Mouse (Mus musculus) limb, embryonic 15.5 days (tissue): Measurements from ENCODE around the gene Vmn2r118. TPM values are rescaled to one million over a fixed set of nuclear protein-coding genes. Genes with fewer than 3 reads are reported as not detected.

Experiments used
- ATAC-seq: fragments of 200-750 bp; cut with Nextera tagmentation; 2 replicates; pipeline ENCODE4 v1.8.0; 2017; ENCODE audit warnings: low read depth, moderate TSS enrichment; ENCODE audit not compliant: insufficient number of reproducible peaks, low FRiP score, low TSS enrichment
- H3K27ac ChIP-seq: fragments of 300-500 bp; sonication (generic); 2 replicates; pipeline ENCODE4 v1.5.1; 2015; ENCODE audit warnings: moderate library complexity, mild to moderate bottlenecking, inconsistent platforms
- H3K27me3 ChIP-seq: fragments of 300-500 bp; sonication (generic); 2 replicates; pipeline ENCODE4 v1.6.1; 2015; ENCODE audit warnings: inconsistent platforms
- H3K36me3 ChIP-seq: fragments of 300-500 bp; sonication (generic); 2 replicates; pipeline ENCODE4 v1.6.1; 2015; ENCODE audit warnings: inconsistent platforms
- H3K4me1 ChIP-seq: fragments of 300-500 bp; sonication (generic); 2 replicates; pipeline ENCODE4 v1.6.1; 2015; ENCODE audit warnings: inconsistent platforms
- H3K4me2 ChIP-seq: fragments of 300-500 bp; sonication (generic); 2 replicates; pipeline ENCODE4 v1.6.1; 2015; ENCODE audit warnings: mild to moderate bottlenecking, inconsistent platforms
- H3K4me3 ChIP-seq: fragments of 300-500 bp; sonication (generic); 2 replicates; pipeline ENCODE4 v1.5.1; 2015; ENCODE audit warnings: mild to moderate bottlenecking, inconsistent platforms
- H3K9ac ChIP-seq: fragments of 300-500 bp; sonication (generic); 2 replicates; pipeline ENCODE4 v1.6.1; 2015; ENCODE audit warnings: inconsistent platforms
- H3K9me3 ChIP-seq: fragments of 300-500 bp; sonication (generic); 2 replicates; pipeline ENCODE4 v1.6.1; 2016; ENCODE audit warnings: inconsistent platforms
- WGBS: fragments of 180-500 bp; shearing (Covaris S2); methylation state at CpG from one replicate; pipeline ENCODE4 v1.1.7; 2015; 5-methylcytosine and 5-hydroxymethylcytosine counted together
- polyA plus RNA-seq: library from polyadenylated mRNA; unstranded; fragments of >200 nt; fragmentation: Nextera tagmentation; extraction: Ambion mirVana; gene quantifications from 2 replicates; pipeline ENCODE4 v1.2.1, GENCODE M21; 2015

The Vmn2r118 gene
- not detected in 2 replicates for polyA plus RNA-seq

DNA sequence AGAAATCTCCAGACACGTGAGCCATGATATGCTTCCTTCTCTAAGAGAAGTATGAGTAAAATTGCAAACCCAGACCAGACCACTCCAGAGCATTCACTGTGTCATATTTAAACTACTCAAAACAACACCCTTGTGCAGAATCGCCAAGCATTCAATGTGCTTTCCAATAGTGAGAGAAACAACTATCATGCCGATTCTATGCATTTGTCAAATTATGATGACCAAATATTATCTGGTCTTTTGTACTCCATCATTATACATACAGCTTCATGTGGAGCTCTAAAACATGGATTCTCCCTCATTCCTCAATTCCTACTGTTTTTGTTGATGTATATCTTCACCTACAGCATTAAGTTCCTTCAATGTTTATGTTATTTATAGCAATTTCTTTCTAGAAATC lies at the start of gene Vmn2r118:
Vmn2r118 (minus strand) TSS at position 101 of the 400 bp plus-strand sequence.
- H3K4me1 ChIP-seq, result no peaks in the 10 kb centered on the region
- H3K27me3 ChIP-seq, result no peaks in the 10 kb centered on the region
- H3K4me3 ChIP-seq, result no peak within 1 kb of the TSS
- no peak within 1 kb of the TSS for H3K27ac ChIP-seq
- no peaks in the 10 kb centered on the region for H3K9me3 ChIP-seq
- ATAC-seq, result no peak
- WGBS, result 88% methylated on average over 3 of the region's 3 CpGs
- no peaks in the 10 kb centered on the region for H3K36me3 ChIP-seq
- no peak within 1 kb of the TSS for H3K9ac ChIP-seq
- H3K4me2 ChIP-seq, result no peak within 1 kb of the TSS

DNA sequence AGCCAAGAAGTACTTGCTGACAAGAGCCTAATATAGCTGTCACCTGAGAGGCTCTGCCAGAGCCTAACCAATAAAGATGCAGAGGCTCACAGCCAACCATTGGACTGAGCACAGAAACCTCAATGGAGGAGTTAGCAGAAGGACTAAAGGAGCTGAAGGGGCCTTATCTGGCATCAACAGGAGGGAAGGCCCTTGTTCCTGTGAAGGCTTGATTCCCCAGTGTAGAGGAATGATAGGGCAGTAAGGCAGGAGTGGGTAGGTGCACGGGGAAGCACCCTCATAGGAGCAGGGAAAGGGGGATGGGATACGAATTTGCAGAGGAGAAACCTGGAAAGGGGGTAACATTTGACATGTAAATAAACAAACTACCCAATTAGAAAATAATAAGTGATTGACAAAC lies 36.1 kb upstream of the Vmn2r118 start:
- H3K9me3 ChIP-seq, result no peaks in the 10 kb centered on the region
- H3K9ac ChIP-seq, result no peak overlapping the region
- 79% methylated on average over 2 of the region's 2 CpGs for WGBS
- H3K27ac ChIP-seq, result no peak overlapping the region
- H3K4me1 ChIP-seq, result no peaks in the 10 kb centered on the region
- ATAC-seq, result no peak
- no peak overlapping the region for H3K4me3 ChIP-seq
- peaks cover 18% of the 10 kb centered on the region; the same call in 1 of the 2 replicates for H3K36me3 ChIP-seq
- no peaks in the 10 kb centered on the region for H3K27me3 ChIP-seq
- H3K4me2 ChIP-seq, result no peak overlapping the region

DNA sequence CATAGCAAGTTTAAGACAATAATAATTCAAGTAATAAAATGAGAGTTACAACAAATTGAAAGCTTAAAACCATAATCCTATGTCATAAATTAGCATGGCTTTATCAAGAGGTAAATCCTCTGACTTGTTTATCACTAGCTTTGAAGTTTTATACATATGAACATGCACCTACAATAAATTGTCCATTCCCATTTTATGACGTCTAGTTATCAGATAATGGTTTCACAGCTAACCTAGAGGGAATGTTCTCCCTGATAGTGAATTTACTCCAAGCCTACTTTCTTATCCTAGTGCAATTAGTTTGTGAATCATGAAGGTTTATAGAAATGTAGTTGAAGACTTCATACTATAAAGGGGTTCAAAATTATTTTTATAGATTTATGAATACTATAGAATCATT lies 34.2 kb downstream of the Vmn2r118 start:
- H3K4me1 ChIP-seq, result no peaks in the 10 kb centered on the region
- H3K27ac ChIP-seq, result no peak overlapping the region
- no peak for ATAC-seq
- 57% methylated on average over 1 of the region's 1 CpGs for WGBS
- H3K9me3 ChIP-seq, result no peaks in the 10 kb centered on the region
- H3K9ac ChIP-seq, result no peak overlapping the region
- no peaks in the 10 kb centered on the region for H3K36me3 ChIP-seq
- H3K27me3 ChIP-seq, result no peaks in the 10 kb centered on the region
- no peak overlapping the region for H3K4me3 ChIP-seq
- no peak overlapping the region for H3K4me2 ChIP-seq

DNA sequence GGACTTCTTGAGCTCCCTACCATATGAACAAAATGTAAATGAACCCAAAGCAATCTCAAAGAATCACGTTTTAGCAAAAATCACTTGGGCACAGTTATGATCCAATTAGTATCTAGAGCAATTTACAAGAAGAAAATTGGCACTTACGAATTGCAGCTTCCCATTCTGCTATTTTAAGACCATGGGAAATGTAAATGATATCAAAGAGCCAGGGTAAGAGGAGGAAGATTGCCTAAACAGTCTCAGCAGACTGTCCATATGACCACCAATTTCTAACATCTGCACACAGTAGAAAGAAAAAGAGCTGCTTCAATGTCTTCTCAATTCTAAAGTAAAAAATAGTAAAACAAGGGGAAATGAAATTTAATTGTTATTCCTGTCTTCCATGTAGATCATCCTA lies 63.2 kb downstream of the Vmn2r118 start:
- no peak overlapping the region for H3K27ac ChIP-seq
- H3K36me3 ChIP-seq, result no peaks in the 10 kb centered on the region
- H3K9ac ChIP-seq, result no peak overlapping the region
- H3K4me3 ChIP-seq, result no peak overlapping the region
- no peaks in the 10 kb centered on the region for H3K27me3 ChIP-seq
- 63% methylated on average over 2 of the region's 2 CpGs for WGBS
- no peak for ATAC-seq
- no peak overlapping the region for H3K4me2 ChIP-seq
- no peaks in the 10 kb centered on the region for H3K9me3 ChIP-seq
- H3K4me1 ChIP-seq, result no peaks in the 10 kb centered on the region

DNA sequence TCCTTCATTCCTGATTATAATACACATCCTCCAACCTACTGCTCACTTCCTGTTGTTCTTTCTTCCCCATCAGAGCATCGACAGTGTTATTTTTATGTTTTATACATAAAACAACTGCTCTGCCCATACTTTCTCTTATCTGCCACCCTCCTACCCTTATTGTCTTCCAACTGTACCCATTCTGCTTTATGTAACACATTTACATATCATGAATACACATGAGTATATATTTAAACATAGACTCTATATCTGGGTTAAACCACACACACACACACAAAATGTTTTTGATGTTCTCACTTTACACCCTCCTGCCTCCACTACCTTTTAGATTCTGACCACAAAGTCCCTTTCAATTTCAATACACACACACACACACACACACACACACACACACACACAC lies 76.5 kb downstream of the Vmn2r118 start:
- Histone ChIP-seq H3K36me3 (no peaks in the 10 kb centered on the region), H3K4me2 (no peak overlapping the region), H3K27me3 (no peaks in the 10 kb centered on the region), H3K27ac (no peak overlapping the region), H3K9ac (no peak overlapping the region), H3K4me1 (no peaks in the 10 kb centered on the region), H3K4me3 (no peak overlapping the region), H3K9me3 (no peaks in the 10 kb centered on the region)
- no peak for ATAC-seq
- 81% methylated on average over 1 of the region's 1 CpGs for WGBS

Other genes with a start within 250 kb of the Vmn2r118 start
- 1.5 and 1.7 TPM in 2 replicates for gene St6gal2, start 179.8 kb downstream of the Vmn2r118 start, polyA plus RNA-seq
- 7.6 and 7.7 TPM in 2 replicates for gene Pot1b, start 87.4 kb upstream of the Vmn2r118 start, polyA plus RNA-seq
- gene Adgre4, start 124.8 kb upstream of the Vmn2r118 start, polyA plus RNA-seq, result 0.33 and 0.53 TPM in 2 replicates